Mouse (Mus musculus) urinary bladder, postnatal 36 days (tissue): Measurements from ENCODE around the gene Slc1a2.
A peak's percentile ranks its signal among the peaks of the same experiment; 100 is the strongest.

Experiments used
- DNase-seq, 2 experiments: peaks; one replicate each; pipeline ENCODE4 v3.0.0; 2022; ENCODE audit warnings: low spot score in 2 of 2, mixed read lengths in 1 of 2

Slc1a2 gene

GRCm38 (mm10) chr2:102712678-102713628, 54.5 kb downstream of the Slc1a2 start:
- DNase-seq: no peak

DNA sequence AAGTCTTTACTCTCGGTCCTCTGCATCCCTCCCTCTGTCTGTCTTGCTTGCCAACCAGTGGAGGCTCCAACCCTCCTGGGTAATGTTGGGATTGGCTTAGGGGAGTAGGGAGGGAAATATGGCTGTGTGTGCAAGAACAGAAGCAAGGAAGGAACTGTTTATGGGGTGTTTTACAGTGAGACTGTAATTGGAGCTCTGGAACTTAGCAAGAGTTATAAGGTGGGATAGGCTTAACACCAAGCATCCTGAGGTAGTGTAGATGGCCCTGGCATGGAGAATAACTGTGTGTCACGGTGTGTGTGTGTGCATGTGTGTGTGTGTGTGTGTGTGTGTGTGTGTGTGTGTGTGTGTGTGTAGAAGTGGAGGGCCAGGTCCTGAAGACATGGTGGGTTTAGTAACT, 55.9 kb downstream of the Slc1a2 start:
- DNase-seq: no peak

DNA sequence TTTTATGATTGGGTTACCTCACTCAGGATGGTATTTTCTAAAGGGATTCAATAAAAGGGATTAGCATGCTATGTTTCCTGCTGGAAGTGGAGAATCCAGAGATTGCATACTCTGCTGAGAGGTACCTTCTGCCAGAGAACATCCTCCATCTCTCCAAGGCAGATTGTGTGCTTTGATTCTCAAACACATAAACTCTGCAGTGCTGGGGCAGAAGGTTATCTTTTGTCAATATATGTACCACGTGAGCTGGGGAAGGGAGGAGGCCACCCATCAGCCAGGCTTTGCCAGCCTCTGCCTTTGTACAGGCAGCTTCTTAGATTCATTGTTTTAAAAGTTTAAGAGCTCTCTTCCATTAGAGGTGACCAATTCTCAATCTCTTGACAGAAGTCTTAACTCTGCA, 57.3 kb downstream of the Slc1a2 start:
- DNase-seq: no peak

GRCm38 (mm10) chr2:102721859-102722258, 63.4 kb downstream of the Slc1a2 start:
- DNase-seq: no peak

GRCm38 (mm10) chr2:102725054-102725453, 66.6 kb downstream of the Slc1a2 start:
- DNase-seq: no peak

DNA sequence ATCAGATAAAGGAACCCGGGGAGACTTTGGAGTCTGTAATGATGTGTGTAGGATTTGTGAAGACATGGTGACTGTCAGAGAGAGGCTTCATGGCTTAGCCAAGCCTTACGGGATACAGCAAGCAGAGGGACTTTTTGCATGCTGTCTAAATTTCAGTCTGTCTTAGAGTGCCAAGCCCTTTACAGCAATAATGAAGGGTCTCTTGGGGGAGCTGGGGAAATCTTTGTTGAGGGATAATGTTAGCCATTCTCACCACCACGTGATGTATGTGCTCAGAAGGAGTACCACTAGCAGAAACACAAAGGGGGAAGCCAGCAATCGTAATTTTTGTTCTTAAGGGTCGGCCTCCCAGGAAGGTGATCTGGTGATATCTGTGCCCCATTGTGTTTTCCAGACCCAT, 71.9 kb downstream of the Slc1a2 start:
- no peak for DNase-seq

DNA sequence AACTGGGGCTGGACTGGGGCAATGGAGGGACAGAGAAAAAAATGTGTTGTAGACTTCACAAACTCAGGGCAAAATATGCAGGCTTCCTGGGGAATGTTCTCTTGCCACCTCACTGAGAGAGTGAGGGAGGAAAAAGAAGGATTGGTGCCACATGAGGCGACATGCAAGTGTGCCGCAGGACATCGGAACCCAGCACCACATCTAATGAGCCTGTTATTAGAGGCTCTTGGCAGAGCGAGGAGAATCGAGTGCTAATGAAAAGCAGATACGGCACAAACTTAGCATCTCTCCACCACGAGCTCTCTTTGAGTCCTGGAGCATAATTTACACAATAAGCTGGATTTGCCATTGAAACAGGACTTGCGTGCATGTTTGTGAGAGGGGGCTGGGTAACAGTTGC, 72.3 kb downstream of the Slc1a2 start:
- no peak for DNase-seq

DNA sequence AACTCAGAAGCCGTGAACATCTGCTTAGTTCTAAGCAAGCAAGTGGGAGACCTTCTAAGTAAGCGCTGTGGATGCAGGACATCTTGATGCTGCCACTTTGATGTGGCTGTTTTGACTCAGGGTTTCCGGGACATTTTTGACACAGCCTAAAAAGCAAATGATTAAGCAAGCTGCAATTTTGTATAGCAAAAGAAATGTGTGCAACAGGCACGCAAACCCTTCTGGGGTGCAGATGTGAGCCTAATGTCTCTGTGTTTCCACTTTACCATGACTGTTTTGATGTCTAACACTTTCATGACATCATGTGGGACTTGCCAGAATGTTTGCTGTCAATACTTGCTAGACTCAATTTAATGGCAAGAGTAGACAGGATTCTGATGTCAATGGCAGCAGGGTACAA, 74.7 kb downstream of the Slc1a2 start:
- DNase-seq: no peak

GRCm38 (mm10) chr2:102734055-102734454, 75.6 kb downstream of the Slc1a2 start:
- DNase-seq: no peak

- DNase-seq: no peak
Observed at GRCm38 (mm10) chr2:102735031-102735430, 76.6 kb downstream of the Slc1a2 start.

DNA sequence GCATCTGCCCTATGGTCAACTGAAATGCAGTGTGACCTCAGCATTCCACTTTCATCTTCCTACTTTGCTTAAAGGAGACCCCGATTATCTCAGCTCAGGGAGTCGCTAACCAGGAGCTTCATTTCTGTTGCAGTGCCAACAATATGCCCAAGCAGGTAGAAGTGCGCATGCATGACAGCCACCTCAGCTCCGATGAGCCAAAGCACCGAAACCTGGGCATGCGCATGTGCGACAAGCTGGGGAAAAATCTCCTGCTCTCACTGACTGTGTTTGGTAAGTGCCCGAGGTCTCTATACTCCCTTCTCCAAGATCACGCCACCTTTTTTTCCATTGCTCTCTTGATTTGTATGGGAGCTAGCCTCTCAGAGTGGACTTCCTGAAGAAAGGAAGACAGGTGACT, 77.4 kb downstream of the Slc1a2 start:
- no peak for DNase-seq

DNA sequence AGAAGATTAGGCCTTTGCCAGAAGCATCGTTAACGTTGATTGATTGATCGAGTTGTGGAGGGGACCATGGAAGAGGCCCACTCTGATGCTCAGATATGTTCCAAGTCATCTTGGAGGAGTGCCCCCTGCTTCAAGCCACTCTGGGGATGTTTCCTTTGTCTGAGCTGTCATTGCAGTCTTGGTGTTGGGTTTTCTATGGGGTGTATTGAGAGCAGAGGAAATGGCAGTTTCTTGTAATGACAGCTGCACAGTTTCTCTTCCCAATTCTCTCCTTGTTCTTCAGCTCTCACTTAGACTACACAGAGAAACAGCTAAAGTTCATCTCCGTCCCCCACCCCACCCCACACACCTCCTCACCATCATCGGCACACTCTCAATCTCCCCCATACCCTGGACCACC, 78.0 kb downstream of the Slc1a2 start:
- DNase-seq: no peak

DNA sequence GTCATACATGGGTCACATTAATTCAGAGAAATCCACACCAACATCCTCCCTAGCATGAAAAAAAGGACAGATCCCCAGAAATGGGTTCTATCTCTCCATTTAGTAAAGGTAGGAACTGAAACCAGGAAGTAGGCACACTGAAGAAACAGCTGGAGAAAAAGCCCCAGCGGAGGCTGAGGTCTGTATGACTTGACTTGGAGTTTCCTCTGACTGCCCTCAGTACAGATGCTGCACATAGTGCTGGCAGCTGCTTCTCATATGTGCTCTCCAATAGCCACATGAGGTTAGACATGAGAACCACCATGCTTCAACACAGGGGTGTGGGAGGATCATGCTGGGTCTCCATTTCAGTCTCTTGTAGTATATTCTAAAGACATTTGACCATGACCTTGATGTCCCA, 80.4 kb downstream of the Slc1a2 start:
- no peak for DNase-seq

GRCm38 (mm10) chr2:102742685-102743084, 84.2 kb downstream of the Slc1a2 start:
- DNase-seq: no peak

GRCm38 (mm10) chr2:102743918-102744696, 85.6 kb downstream of the Slc1a2 start:
- peak; percentile 48 to 56 for DNase-seq

DNA sequence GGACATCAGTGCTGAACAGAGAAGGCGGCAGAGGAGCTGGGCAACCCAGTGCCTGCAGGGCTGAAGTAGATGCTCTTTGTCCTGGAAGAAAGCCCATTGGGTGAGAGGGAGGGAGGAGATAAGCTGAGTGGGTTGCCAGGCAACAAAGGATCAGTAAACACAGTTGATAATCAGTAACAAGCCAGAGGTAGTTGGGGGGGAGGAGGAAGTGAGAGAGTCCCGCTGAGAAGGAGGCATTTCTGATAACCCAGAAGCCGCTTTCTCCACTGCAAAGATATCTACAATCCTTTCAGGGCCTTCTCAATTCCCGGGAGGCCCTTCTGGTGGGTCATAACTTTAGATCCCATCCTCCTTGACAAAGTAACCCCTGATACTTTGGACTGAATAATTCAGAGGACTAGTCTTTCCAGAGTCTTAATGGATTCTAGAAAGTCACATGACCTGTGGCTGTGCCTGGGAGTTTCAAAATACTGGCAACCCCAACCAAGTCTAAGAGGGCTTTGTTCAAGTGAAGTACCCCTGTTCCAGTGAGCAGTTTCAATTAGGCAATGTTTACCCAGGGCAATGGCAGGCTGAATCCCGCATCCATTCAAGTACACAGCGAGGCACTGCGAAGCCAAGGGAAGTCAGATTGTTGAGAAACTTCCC, 86.9 kb downstream of the Slc1a2 start:
- DNase-seq: peak; percentile 54 to 62

GRCm38 (mm10) chr2:102747758-102748157, 89.3 kb downstream of the Slc1a2 start:
- no peak for DNase-seq

DNA sequence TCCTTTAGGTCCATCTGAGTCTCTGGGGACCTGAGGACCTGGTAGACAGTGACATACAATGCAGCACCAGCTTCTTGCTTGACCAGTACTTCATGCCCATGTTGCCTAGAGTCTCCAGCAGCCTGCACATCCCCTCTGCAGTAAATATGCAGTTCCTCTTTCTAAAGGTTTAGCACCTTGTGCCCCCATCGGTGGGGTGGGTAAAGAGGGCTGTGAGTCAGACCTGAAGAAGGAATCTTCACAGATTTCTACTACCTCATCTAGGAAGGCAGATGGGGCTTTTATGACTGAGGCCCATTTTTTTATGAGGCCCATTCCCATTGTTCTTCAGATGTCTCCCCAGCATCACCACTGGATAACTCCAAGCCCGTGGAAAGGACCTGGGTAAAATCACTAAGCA, 91.5 kb downstream of the Slc1a2 start:
- no peak for DNase-seq

DNA sequence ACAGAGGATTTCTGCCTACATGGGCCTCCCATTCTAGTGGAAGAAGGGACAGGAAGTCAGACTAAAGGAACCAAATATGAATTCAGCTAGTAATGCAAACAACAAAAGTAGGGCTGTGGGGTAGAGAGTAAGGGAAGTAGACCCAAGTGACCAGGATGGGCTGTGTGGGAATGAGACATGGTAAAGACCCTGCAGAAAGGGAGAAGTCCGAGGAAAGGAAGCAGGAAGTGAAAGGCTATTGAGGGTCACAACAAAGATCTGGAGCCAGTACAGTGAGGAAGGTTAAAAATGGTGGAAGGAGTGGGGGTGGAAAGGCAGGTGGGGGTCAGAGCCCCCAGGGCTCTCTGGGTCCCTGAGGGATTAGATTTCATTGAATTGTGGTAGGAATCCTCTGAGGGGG, 93.4 kb downstream of the Slc1a2 start:
- DNase-seq: no peak

GRCm38 (mm10) chr2:102757241-102757860, 98.9 kb downstream of the Slc1a2 start:
- DNase-seq: no peak

DNA sequence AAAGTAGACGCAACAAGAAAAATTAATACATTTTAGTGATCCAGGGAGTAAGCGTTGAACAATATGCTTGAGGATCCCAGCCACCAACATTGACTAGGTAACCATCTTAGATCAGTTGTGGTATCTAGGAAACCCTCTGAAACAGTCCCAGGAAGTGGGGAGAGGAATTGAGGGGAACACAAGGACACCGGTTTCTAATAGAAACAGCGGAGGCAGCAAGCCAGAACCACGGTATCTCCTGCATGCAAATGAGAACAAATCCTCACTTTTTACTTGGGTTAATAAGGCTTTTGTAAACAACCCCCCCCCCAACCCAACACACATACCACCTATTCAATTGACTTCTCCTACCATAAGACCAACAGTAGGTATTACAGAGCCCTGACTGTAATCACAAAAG, 101.0 kb downstream of the Slc1a2 start:
- no peak for DNase-seq
